Mouse (Mus musculus): ENCODE measurements around the gene Wwox. TPM values are rescaled to one million over a fixed set of nuclear protein-coding genes. Genes with fewer than 3 reads are reported as not detected.

The Wwox gene
- polyA plus RNA-seq, 1 experiment = 13.5 TPM

GRCm38 (mm10) chr8:115036016-115036415 is 596.6 kb downstream of the Wwox start:
- Histone ChIP-seq H3K27ac (ENCODE audit: control insufficient read depth, insufficient read depth, low read depth, low read length, poor library complexity) (no peak overlapping the region), H3K4me3 (replicated peaks; ENCODE audit: control insufficient read depth, low read depth, low read length) (no peak overlapping the region), H3K4me1 (ENCODE audit: control insufficient read depth, insufficient read depth, low read length) (no peaks in the 10 kb centered on the region; the same call in 1 of the 2 replicates)
- 77% methylated on average over 9 of the region's 9 CpGs for WGBS
- no peak for TF ChIP-seq CTCF (IDR thresholded peaks at IDR 0.05; ENCODE audit: control insufficient read depth, insufficient read depth, low read length)
- no peak for TF ChIP-seq POLR2A (IDR thresholded peaks at IDR 0.05; ENCODE audit: borderline replicate concordance, control insufficient read depth, low read depth, low read length)

- 77% methylated on average over 4 of the region's 4 CpGs for WGBS
- no peak overlapping the region for H3K27ac ChIP-seq (ENCODE audit: control insufficient read depth, insufficient read depth, low read depth, low read length, poor library complexity)
- TF ChIP-seq CTCF (IDR thresholded peaks at IDR 0.05; ENCODE audit: control insufficient read depth, insufficient read depth, low read length) = no peak
- no peak for TF ChIP-seq POLR2A (IDR thresholded peaks at IDR 0.05; ENCODE audit: borderline replicate concordance, control insufficient read depth, low read depth, low read length)
Measured at GRCm38 (mm10) chr8:115038426-115038825, 599.0 kb downstream of the Wwox start.

GRCm38 (mm10) chr8:115045746-115046145 is 606.3 kb downstream of the Wwox start:
- Histone ChIP-seq H3K27ac (ENCODE audit: control insufficient read depth, insufficient read depth, low read depth, low read length, poor library complexity) (no peak overlapping the region), H3K4me1 (ENCODE audit: control insufficient read depth, insufficient read depth, low read length) (no peaks in the 10 kb centered on the region), H3K4me3 (replicated peaks; ENCODE audit: control insufficient read depth, low read depth, low read length) (no peak overlapping the region)
- 67% methylated on average over 7 of the region's 7 CpGs for WGBS
- TF ChIP-seq CTCF (IDR thresholded peaks at IDR 0.05; ENCODE audit: control insufficient read depth, insufficient read depth, low read length) = no peak

More at GRCm38 (mm10) chr8:115038426-115038825, 599.0 kb downstream of the Wwox start:
- no peak overlapping the region for H3K4me3 ChIP-seq (replicated peaks; ENCODE audit: control insufficient read depth, low read depth, low read length)
- H3K4me1 ChIP-seq (ENCODE audit: control insufficient read depth, insufficient read depth, low read length) = no peaks in the 10 kb centered on the region

- TF ChIP-seq POLR2A (IDR thresholded peaks at IDR 0.05; ENCODE audit: borderline replicate concordance, control insufficient read depth, low read depth, low read length) (no peak), CTCF (IDR thresholded peaks at IDR 0.05; ENCODE audit: control insufficient read depth, insufficient read depth, low read length) (no peak)
- no peaks in the 10 kb centered on the region for H3K4me1 ChIP-seq (ENCODE audit: control insufficient read depth, insufficient read depth, low read length)
- WGBS = 65% methylated on average over 4 of the region's 4 CpGs
- H3K27ac ChIP-seq (ENCODE audit: control insufficient read depth, insufficient read depth, low read depth, low read length, poor library complexity) = no peak overlapping the region
- H3K4me3 ChIP-seq (replicated peaks; ENCODE audit: control insufficient read depth, low read depth, low read length) = no peak overlapping the region
Measured at GRCm38 (mm10) chr8:115046496-115046895, 607.0 kb downstream of the Wwox start.

- 87% methylated on average over 12 of the region's 12 CpGs for WGBS
- Histone ChIP-seq H3K4me3 (replicated peaks; ENCODE audit: control insufficient read depth, low read depth, low read length) (no peak overlapping the region), H3K4me1 (ENCODE audit: control insufficient read depth, insufficient read depth, low read length) (no peaks in the 10 kb centered on the region), H3K27ac (ENCODE audit: control insufficient read depth, insufficient read depth, low read depth, low read length, poor library complexity) (no peak overlapping the region)
- no peak for TF ChIP-seq POLR2A (IDR thresholded peaks at IDR 0.05; ENCODE audit: borderline replicate concordance, control insufficient read depth, low read depth, low read length)
- TF ChIP-seq CTCF (IDR thresholded peaks at IDR 0.05; ENCODE audit: control insufficient read depth, insufficient read depth, low read length) = no peak
Measured at GRCm38 (mm10) chr8:115058193-115058835, 618.9 kb downstream of the Wwox start.

- TF ChIP-seq POLR2A (IDR thresholded peaks at IDR 0.05; ENCODE audit: borderline replicate concordance, control insufficient read depth, low read depth, low read length) (no peak), CTCF (IDR thresholded peaks at IDR 0.05; ENCODE audit: control insufficient read depth, insufficient read depth, low read length) (no peak)
- WGBS = 84% methylated on average over 5 of the region's 5 CpGs
- Histone ChIP-seq H3K27ac (ENCODE audit: control insufficient read depth, insufficient read depth, low read depth, low read length, poor library complexity) (no peak overlapping the region), H3K4me3 (replicated peaks; ENCODE audit: control insufficient read depth, low read depth, low read length) (no peak overlapping the region), H3K4me1 (ENCODE audit: control insufficient read depth, insufficient read depth, low read length) (no peaks in the 10 kb centered on the region)
Measured at GRCm38 (mm10) chr8:115063623-115064022, 624.2 kb downstream of the Wwox start.

DNA sequence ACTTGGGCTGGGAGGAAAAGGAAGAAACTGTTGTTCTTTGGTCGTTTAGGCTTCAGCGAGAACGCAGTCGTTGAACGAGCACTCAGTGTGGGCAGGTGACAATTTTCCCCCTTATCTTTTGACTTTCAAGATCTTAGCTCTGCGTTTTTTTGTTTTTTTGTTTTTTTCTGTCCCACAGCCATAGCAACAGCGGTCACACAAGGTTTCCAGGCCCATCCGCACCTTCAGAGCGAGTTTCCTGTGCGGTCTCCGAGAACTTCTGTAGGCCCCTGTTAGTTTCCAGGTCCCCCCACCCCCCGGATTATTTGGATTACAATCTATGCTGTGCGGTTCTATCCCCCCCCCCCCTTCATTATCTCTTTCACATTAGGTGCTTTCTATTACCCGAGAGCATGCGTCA is 625.2 kb downstream of the Wwox start:
- 81% methylated on average over 15 of the region's 15 CpGs for WGBS
- no peak overlapping the region for H3K27ac ChIP-seq (ENCODE audit: control insufficient read depth, insufficient read depth, low read depth, low read length, poor library complexity)
- H3K4me3 ChIP-seq (replicated peaks; ENCODE audit: control insufficient read depth, low read depth, low read length) = no peak overlapping the region
- no peak for TF ChIP-seq CTCF (IDR thresholded peaks at IDR 0.05; ENCODE audit: control insufficient read depth, insufficient read depth, low read length)
- no peak for TF ChIP-seq POLR2A (IDR thresholded peaks at IDR 0.05; ENCODE audit: borderline replicate concordance, control insufficient read depth, low read depth, low read length)
- H3K4me1 ChIP-seq (ENCODE audit: control insufficient read depth, insufficient read depth, low read length) = no peaks in the 10 kb centered on the region

DNA sequence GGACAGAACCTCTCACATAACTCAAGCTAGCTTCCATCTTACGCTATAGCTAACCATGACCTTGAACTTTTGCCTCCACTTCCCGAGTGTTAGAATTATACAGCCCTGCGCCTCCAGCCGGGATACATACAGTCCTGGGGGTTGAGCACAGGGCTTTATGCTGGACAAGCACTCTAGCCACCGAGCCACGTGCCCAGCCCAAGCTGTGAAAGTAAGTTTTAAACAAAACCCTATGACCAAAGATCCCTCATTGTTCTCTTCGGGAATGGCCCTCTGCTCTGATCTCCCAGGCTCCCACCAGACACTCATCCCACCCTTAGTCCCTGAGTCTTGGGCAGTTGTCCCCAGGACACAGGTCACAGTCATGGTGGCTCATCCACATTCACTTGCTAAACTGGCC is 625.9 kb downstream of the Wwox start:
- Histone ChIP-seq H3K4me1 (ENCODE audit: control insufficient read depth, insufficient read depth, low read length) (no peaks in the 10 kb centered on the region), H3K27ac (ENCODE audit: control insufficient read depth, insufficient read depth, low read depth, low read length, poor library complexity) (no peak overlapping the region), H3K4me3 (replicated peaks; ENCODE audit: control insufficient read depth, low read depth, low read length) (no peak overlapping the region)
- 88% methylated on average over 7 of the region's 7 CpGs for WGBS
- TF ChIP-seq CTCF (IDR thresholded peaks at IDR 0.05; ENCODE audit: control insufficient read depth, insufficient read depth, low read length) = no peak
- no peak for TF ChIP-seq POLR2A (IDR thresholded peaks at IDR 0.05; ENCODE audit: borderline replicate concordance, control insufficient read depth, low read depth, low read length)

- Histone ChIP-seq H3K4me3 (replicated peaks; ENCODE audit: control insufficient read depth, low read depth, low read length) (no peak overlapping the region), H3K4me1 (ENCODE audit: control insufficient read depth, insufficient read depth, low read length) (no peaks in the 10 kb centered on the region), H3K27ac (ENCODE audit: control insufficient read depth, insufficient read depth, low read depth, low read length, poor library complexity) (no peak overlapping the region)
- TF ChIP-seq POLR2A (IDR thresholded peaks at IDR 0.05; ENCODE audit: borderline replicate concordance, control insufficient read depth, low read depth, low read length) (no peak), CTCF (IDR thresholded peaks at IDR 0.05; ENCODE audit: control insufficient read depth, insufficient read depth, low read length) (no peak)
- 81% methylated on average over 8 of the region's 8 CpGs for WGBS
Measured at GRCm38 (mm10) chr8:115066550-115067058, 627.1 kb downstream of the Wwox start.
